Mouse (Mus musculus) lung, postnatal 0 days (tissue): ENCODE results near the gene Hsd17b1.

Source experiments
- CTCF ChIP-seq: IDR thresholded peaks from 2 replicates; pipeline ENCODE4 v1.5.1; 2016; ENCODE audit warnings: antibody characterized with exemption, mild to moderate bottlenecking
- EP300 ChIP-seq: IDR thresholded peaks from 2 replicates; pipeline ENCODE4 v1.6.1; 2016; ENCODE audit warnings: antibody characterized with exemption, mild to moderate bottlenecking, control low read depth

DNA sequence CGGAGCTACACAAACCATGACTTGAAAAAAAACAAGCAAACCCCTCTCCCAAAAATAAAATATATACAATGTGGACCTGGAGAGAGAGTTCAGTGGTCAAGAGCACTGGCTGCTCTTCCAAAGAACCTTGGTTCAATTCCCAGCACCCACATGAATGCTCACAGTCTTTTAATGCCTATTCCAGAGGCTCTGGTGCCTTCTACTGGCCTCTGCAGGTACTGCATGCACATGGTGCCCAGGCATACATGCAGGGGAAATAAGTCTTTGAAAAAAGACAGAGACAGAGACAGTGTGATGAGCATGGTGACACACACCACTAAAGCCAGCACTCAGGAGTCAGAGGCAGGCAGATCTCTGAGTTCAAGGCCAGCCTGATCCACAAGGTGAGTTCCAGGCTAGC, 24.2 kb upstream of the Hsd17b1 start:
- TF ChIP-seq CTCF = peak; percentile 64
- no peak for TF ChIP-seq EP300
